Mouse (Mus musculus): ENCODE measurements around the gene Atp11b. TPM values are rescaled to one million over a fixed set of nuclear protein-coding genes. Genes with fewer than 3 reads are reported as not detected.

Gene Atp11b
- polyA plus RNA-seq (2015; fragmentation: Nextera tagmentation; extraction: Ambion mirVana), result 34.5 and 42.7 TPM in 2 replicates

DNA sequence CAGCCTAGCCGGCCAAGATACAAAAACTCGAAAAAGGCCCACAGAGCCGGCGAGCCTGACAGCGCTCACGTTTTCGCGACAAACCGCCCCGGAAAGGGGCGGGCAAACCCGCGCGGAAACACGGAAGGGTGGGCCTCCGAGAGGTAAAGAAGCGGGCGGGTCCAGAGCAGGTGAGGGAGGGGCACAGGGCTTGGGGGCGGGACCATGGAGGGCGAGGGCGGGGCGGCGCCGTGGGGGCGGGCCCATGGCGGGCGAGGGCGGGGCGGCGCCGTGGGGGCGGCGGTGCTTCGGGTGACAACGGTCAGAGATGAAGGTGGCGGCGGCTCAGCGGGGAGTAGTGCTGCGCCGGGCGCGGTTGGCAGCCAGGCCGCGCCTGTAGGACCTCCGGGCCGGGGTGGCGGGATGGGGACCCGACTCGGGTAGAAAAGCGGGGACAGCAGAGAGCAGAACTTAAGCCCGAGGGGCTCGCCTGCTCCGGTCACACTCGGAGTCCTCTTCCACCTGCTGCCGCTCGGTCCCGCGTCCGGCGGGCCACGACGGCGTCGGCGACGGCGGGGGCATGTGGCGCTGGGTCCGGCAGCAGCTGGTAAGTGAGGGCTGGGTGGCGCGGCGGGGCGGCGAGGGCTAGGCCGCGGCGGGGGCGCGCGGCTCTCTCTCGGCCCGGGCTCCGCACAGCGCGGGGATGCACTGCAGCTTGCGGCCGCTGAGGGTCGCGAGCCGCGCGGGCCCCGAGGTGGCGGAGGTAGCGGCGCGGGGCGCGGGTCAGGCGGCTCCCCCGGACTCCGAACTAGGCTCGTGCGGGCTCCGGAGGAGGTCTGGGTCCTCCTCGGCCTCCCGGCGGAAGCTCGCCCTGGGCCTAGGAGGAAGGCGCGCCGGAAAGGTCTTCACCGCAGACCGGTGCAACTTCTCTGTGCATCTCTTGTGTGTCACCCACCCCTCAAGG is at the start of gene Atp11b:
Gene Atp11b, plus strand, starts transcription at position 282 of the 943 bp plus-strand sequence.
- peak; percentile 96 for ATAC-seq
- Histone ChIP-seq H3K4me1 (ENCODE audit: control insufficient read depth, insufficient read depth, low read depth, low read length) (peaks cover 4% of the 10 kb centered on the region), H3K36me3 (ENCODE audit: control insufficient read depth, insufficient read depth, low read length) (no peaks in the 10 kb centered on the region), H3K4me2 (ENCODE audit: low read length) (peak within 1 kb of the TSS; percentile 71), H3K27me3 (replicated peaks; ENCODE audit: control insufficient read depth, insufficient read depth, low read length) (no peaks in the 10 kb centered on the region), H3K9ac (ENCODE audit: low read depth, low read length) (peak within 1 kb of the TSS; percentile 97), H3K4me3 (ENCODE audit: low read length) (peak within 1 kb of the TSS; percentile 95), H3K9me3 (ENCODE audit: control insufficient read depth, low read length) (no peaks in the 10 kb centered on the region), H3K27ac (ENCODE audit: low read depth, low read length) (peak within 1 kb of the TSS; percentile 89)
- under 1% methylated on average over 65 of the region's 114 CpGs for WGBS

DNA sequence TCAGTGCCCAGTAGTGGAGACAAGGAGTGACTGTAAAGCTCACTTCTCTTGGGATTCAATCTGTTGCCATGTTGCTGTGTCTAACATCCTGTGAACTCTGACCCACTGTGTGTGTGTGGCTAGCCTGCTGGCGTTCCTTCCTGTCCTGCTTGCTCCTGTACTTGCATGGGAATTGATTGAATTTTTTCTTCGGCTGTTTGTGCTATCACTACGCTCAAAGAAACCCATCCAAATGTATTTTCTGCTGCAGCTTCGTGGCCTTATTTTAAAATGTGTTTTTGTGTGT is 49.6 kb upstream of the Atp11b start:
- H3K4me3 ChIP-seq (ENCODE audit: low read length), result no peak overlapping the region
- no peak overlapping the region for H3K4me2 ChIP-seq (ENCODE audit: low read length)
- H3K4me1 ChIP-seq (ENCODE audit: control insufficient read depth, insufficient read depth, low read depth, low read length), result no peaks in the 10 kb centered on the region
- 85% methylated on average over 4 of the region's 4 CpGs for WGBS
- H3K36me3 ChIP-seq (ENCODE audit: control insufficient read depth, insufficient read depth, low read length), result no peaks in the 10 kb centered on the region
- no peaks in the 10 kb centered on the region for H3K27me3 ChIP-seq (replicated peaks; ENCODE audit: control insufficient read depth, insufficient read depth, low read length)
- H3K9me3 ChIP-seq (ENCODE audit: control insufficient read depth, low read length), result no peaks in the 10 kb centered on the region
- no peak overlapping the region for H3K27ac ChIP-seq (ENCODE audit: low read depth, low read length)
- no peak for ATAC-seq
- H3K9ac ChIP-seq (ENCODE audit: low read depth, low read length), result no peak overlapping the region

DNA sequence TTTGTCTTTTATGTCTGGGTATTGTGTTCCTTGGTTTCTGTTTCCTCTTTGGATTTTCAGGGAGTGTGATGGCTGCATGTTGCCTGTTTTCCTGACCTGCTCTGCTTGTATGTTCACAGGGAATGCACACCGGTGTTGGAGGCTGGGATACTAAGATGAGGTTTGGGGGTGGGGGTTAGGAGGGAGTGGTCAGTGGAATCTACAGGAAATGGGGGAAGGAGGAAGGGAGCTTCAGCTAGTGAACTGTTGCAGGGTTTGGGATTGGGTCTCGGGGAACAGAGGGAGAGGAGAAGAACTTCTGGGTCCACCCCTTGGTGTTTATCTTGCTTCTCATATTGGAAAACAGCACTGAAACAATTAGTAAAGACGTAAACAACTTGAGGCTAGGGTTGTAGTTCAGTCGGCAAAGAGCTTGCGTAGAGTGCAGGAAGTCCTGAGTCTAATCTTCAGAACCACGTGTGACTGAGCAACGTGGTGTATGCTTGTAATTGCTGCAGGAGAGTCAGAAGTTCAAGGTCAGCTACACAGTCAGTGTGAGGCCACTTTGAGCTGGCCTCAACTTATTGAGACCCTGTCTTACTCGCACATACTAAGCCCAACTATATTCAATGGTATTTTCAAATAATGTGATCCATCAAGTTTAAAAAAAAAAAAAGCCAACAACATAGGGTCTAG is 34.2 kb upstream of the Atp11b start:
- no peak for ATAC-seq
- Histone ChIP-seq H3K9me3 (ENCODE audit: control insufficient read depth, low read length) (no peaks in the 10 kb centered on the region), H3K4me1 (ENCODE audit: control insufficient read depth, insufficient read depth, low read depth, low read length) (no peaks in the 10 kb centered on the region), H3K4me2 (ENCODE audit: low read length) (no peak overlapping the region), H3K27me3 (replicated peaks; ENCODE audit: control insufficient read depth, insufficient read depth, low read length) (no peaks in the 10 kb centered on the region), H3K9ac (ENCODE audit: low read depth, low read length) (no peak overlapping the region), H3K4me3 (ENCODE audit: low read length) (no peak overlapping the region), H3K36me3 (ENCODE audit: control insufficient read depth, insufficient read depth, low read length) (no peaks in the 10 kb centered on the region), H3K27ac (ENCODE audit: low read depth, low read length) (no peak overlapping the region)
- WGBS, result 91% methylated on average over 8 of the region's 8 CpGs

DNA sequence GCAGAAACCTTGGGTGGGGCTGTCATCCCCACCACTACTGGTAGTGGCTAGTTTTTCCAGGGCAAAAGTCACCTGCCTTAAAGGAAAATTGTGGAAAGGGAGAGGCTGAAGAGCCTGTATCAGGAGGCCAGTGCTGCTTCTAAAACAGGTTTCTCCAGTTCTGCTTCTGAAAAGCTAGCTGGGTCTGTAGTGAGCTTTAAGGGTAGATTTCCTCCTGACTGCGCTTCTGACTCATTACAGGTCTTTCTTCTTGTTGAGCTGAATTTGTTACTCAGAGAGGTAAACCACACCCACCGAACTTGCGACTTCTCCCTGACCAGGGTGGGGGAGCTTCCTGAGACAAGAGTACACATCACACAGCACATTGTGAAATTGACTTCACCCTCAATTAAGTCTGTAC is 33.1 kb upstream of the Atp11b start:
- H3K9ac ChIP-seq (ENCODE audit: low read depth, low read length), result no peak overlapping the region
- no peak for ATAC-seq
- H3K9me3 ChIP-seq (ENCODE audit: control insufficient read depth, low read length), result no peaks in the 10 kb centered on the region
- WGBS, result 71% methylated on average over 3 of the region's 3 CpGs
- H3K4me2 ChIP-seq (ENCODE audit: low read length), result no peak overlapping the region
- no peak overlapping the region for H3K4me3 ChIP-seq (ENCODE audit: low read length)
- no peaks in the 10 kb centered on the region for H3K27me3 ChIP-seq (replicated peaks; ENCODE audit: control insufficient read depth, insufficient read depth, low read length)
- no peaks in the 10 kb centered on the region for H3K4me1 ChIP-seq (ENCODE audit: control insufficient read depth, insufficient read depth, low read depth, low read length)
- no peaks in the 10 kb centered on the region for H3K36me3 ChIP-seq (ENCODE audit: control insufficient read depth, insufficient read depth, low read length)
- no peak overlapping the region for H3K27ac ChIP-seq (ENCODE audit: low read depth, low read length)

DNA sequence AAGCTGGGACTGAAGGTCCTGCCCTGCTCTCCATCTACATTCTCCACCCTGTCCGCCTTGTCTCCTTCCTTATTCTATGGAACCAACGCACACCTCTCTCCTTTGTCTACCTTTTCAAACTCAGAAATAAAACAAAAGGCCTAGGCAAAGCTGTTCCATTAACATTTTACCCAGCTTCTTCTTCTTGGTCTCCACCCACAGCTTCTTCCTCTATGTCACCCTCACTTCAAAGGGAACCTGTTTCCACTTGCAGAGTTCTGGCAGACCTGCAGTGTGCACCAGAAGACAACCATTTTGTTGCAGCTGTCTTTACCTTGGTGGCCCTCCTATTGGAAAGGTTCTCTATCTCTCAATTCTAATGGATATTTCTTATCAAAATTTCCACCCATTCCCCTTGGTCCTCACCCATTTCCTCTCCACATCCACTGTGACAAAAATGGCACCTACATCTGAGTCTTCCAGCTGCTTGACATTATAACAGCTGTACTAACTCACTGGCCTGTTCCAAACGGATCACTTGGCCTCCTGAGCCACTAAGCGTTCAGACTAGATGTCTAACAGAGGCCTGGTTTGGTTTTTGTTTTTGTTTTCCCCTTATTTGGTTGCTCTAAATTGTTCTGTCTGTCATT is 32.0 kb upstream of the Atp11b start:
- Histone ChIP-seq H3K4me1 (ENCODE audit: control insufficient read depth, insufficient read depth, low read depth, low read length) (no peaks in the 10 kb centered on the region), H3K27ac (ENCODE audit: low read depth, low read length) (no peak overlapping the region), H3K36me3 (ENCODE audit: control insufficient read depth, insufficient read depth, low read length) (no peaks in the 10 kb centered on the region), H3K4me3 (ENCODE audit: low read length) (no peak overlapping the region), H3K27me3 (replicated peaks; ENCODE audit: control insufficient read depth, insufficient read depth, low read length) (no peaks in the 10 kb centered on the region), H3K9ac (ENCODE audit: low read depth, low read length) (no peak overlapping the region), H3K4me2 (ENCODE audit: low read length) (no peak overlapping the region), H3K9me3 (ENCODE audit: control insufficient read depth, low read length) (no peaks in the 10 kb centered on the region)
- WGBS, result 87% methylated on average over 4 of the region's 4 CpGs
- ATAC-seq, result no peak

DNA sequence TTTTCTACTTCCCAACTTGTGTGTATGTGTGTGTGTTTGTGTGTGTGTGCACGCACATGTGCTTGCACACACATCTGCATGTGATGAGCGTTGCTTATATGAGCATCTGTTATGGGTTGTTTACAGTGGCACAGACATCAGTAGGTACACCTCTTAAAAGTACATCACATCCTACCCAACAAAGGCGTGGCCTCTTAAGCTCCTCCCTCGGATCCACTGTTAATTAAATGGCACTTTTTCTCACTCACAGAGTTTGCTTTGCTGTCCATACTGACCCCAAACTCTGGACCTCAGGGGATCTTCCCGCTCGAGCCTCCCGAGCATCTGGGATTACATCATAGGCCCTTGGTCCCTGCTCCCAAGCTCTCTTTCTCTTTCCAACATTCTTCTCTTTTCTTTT is 31.1 kb upstream of the Atp11b start:
- Histone ChIP-seq H3K9ac (ENCODE audit: low read depth, low read length) (no peak overlapping the region), H3K4me2 (ENCODE audit: low read length) (no peak overlapping the region), H3K9me3 (ENCODE audit: control insufficient read depth, low read length) (no peaks in the 10 kb centered on the region), H3K36me3 (ENCODE audit: control insufficient read depth, insufficient read depth, low read length) (no peaks in the 10 kb centered on the region), H3K4me3 (ENCODE audit: low read length) (no peak overlapping the region), H3K4me1 (ENCODE audit: control insufficient read depth, insufficient read depth, low read depth, low read length) (no peaks in the 10 kb centered on the region), H3K27ac (ENCODE audit: low read depth, low read length) (no peak overlapping the region), H3K27me3 (replicated peaks; ENCODE audit: control insufficient read depth, insufficient read depth, low read length) (no peaks in the 10 kb centered on the region)
- 89% methylated on average over 7 of the region's 7 CpGs for WGBS
- no peak for ATAC-seq

DNA sequence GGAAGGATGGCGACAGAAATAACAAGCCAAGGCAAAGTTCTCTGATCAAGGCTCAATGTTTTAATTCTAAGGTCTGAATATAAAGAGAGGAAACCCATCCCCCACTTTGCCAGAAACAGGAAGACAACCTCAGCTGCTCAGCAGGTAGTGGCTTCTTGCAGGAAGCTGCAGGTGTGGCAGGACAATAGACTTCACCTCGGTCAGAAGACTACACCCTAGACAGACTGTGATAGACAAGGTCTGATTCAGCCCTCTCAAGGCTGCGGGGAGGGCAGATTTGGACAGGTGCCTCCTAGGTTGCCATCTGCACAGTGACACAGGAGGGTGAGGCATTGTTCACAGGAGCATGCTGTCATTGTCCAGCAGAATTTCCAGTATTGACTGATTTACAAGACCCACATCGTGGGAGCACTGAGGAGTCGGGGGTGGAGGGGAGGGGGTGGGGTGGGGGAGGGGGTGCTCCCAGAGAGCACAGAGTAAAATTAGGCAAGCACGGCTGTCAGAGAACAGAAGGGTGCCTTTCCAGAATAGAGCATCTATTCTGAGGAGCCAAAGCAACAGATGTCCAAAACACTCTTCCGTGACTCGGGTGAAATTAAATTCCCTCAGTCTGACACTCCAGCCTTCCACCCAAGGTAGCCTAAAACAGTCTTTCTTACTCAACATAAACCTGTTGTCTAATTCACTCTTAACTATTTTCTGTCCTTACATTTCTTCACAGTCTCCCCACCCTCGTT is 30.2 kb upstream of the Atp11b start:
- Histone ChIP-seq H3K4me2 (ENCODE audit: low read length) (no peak overlapping the region), H3K4me1 (ENCODE audit: control insufficient read depth, insufficient read depth, low read depth, low read length) (no peaks in the 10 kb centered on the region), H3K9ac (ENCODE audit: low read depth, low read length) (no peak overlapping the region), H3K27me3 (replicated peaks; ENCODE audit: control insufficient read depth, insufficient read depth, low read length) (no peaks in the 10 kb centered on the region), H3K9me3 (ENCODE audit: control insufficient read depth, low read length) (no peaks in the 10 kb centered on the region), H3K36me3 (ENCODE audit: control insufficient read depth, insufficient read depth, low read length) (no peaks in the 10 kb centered on the region), H3K4me3 (ENCODE audit: low read length) (no peak overlapping the region), H3K27ac (ENCODE audit: low read depth, low read length) (no peak overlapping the region)
- no peak for ATAC-seq
- 53% methylated on average over 9 of the region's 9 CpGs for WGBS

DNA sequence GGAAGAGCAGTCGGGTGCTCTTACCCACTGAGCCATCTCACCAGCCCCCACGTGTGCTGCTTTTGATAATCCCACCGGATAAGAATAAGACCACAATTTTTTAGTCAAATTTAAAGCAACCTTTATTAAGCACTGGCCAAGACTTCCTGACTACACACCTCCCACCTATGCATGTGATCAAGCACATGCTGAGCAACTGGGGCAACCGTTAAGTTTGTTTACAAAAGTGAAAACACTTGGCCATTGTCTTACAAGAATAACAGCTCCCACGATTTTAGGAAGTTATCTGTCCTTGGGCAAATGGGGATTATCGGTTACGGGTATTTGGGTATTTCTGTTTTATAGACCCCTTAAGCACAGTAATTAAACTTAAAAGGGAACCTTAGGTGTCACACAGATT is 28.8 kb upstream of the Atp11b start:
- no peaks in the 10 kb centered on the region for H3K36me3 ChIP-seq (ENCODE audit: control insufficient read depth, insufficient read depth, low read length)
- H3K4me3 ChIP-seq (ENCODE audit: low read length), result no peak overlapping the region
- no peak overlapping the region for H3K9ac ChIP-seq (ENCODE audit: low read depth, low read length)
- no peaks in the 10 kb centered on the region for H3K9me3 ChIP-seq (ENCODE audit: control insufficient read depth, low read length)
- H3K27me3 ChIP-seq (replicated peaks; ENCODE audit: control insufficient read depth, insufficient read depth, low read length), result no peaks in the 10 kb centered on the region
- 58% methylated on average over 7 of the region's 7 CpGs for WGBS
- no peaks in the 10 kb centered on the region for H3K4me1 ChIP-seq (ENCODE audit: control insufficient read depth, insufficient read depth, low read depth, low read length)
- ATAC-seq, result no peak
- H3K27ac ChIP-seq (ENCODE audit: low read depth, low read length), result no peak overlapping the region
- no peak overlapping the region for H3K4me2 ChIP-seq (ENCODE audit: low read length)

DNA sequence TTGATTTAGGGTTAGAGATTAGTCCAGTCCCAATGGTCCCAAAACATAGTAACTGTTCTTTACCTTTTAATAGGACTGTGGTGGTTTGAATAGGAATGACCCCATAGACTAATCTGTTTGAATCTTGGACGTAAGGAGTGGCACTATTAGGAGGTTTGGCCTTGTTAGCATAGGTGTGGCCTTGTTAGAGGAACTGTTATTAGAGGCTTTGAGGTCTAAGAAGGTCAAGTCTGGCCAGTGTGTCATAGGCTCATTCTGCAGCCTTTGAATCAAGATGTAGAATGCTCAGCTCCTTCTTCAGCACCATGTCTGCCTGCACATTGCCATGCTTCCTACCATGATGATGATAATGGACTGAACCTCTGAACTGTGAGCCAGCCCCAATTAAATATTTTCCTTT is 27.0 kb upstream of the Atp11b start:
- 86% methylated on average over 1 of the region's 1 CpGs for WGBS
- H3K9ac ChIP-seq (ENCODE audit: low read depth, low read length), result no peak overlapping the region
- no peaks in the 10 kb centered on the region for H3K27me3 ChIP-seq (replicated peaks; ENCODE audit: control insufficient read depth, insufficient read depth, low read length)
- H3K9me3 ChIP-seq (ENCODE audit: control insufficient read depth, low read length), result no peaks in the 10 kb centered on the region
- no peaks in the 10 kb centered on the region for H3K36me3 ChIP-seq (ENCODE audit: control insufficient read depth, insufficient read depth, low read length)
- H3K27ac ChIP-seq (ENCODE audit: low read depth, low read length), result no peak overlapping the region
- H3K4me3 ChIP-seq (ENCODE audit: low read length), result no peak overlapping the region
- H3K4me2 ChIP-seq (ENCODE audit: low read length), result no peak overlapping the region
- no peaks in the 10 kb centered on the region for H3K4me1 ChIP-seq (ENCODE audit: control insufficient read depth, insufficient read depth, low read depth, low read length)
- ATAC-seq, result no peak

Measured in hindbrain, embryonic 16.5 days (tissue).